Mouse (Mus musculus) right cerebral cortex, postnatal 10 days (tissue): Measurements from ENCODE around the gene Tmem176b.

Experiments
- DNase-seq, 2 experiments: peaks; one replicate each; pipeline ENCODE4 v3.0.0; 2021; ENCODE audit warnings: low spot score in 2 of 2

Tmem176b gene

DNA sequence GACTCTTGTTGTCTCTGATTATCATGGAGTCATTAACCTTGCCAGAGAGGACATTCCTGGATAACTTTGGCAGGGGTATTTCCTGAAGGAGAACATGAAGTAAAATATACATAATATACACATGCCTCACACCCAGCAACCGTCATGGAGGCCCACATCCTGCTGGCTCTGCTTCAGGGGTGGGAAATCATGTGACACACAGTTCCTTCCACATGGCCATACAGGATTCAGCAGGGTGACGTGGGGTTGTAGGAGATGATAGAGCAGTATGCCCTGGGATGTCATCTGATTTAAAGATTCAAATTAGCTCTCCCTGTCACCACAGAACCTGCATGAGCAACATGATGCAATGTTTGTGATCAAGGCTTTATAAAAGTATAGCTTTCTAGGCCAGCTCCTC, 53.4 kb downstream of the Tmem176b start:
- DNase-seq = no peak

GRCm38 (mm10) chr6:48785601-48786000, 55.7 kb downstream of the Tmem176b start:
- no peak for DNase-seq

DNA sequence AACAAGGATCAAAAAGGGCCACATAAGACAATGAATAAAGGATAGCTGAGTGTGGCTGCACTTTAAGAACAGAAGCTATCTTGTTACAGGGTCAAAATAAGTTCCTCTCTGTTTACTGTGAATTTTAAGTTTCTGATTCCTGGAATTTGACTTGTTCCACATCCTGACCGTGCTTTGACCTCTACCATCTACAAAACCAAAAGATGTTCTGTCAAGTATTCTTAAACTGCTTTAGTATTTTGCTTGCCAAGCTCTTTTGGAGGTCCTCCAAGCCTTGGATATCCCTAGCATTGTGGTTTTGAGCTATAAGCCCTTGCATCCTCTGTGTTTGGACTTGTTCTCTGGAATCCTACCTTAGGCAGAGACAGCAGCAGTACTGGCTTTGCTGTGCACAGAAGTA, 56.1 kb downstream of the Tmem176b start:
- no peak for DNase-seq

- DNase-seq = no peak
These were observed 56.9 kb downstream of the Tmem176b start for GRCm38 (mm10) chr6:48784406-48784805.
